Mouse (Mus musculus) liver, embryonic 14.5 days (tissue): ENCODE measurements around the gene Net1.
"Not testable (repeated sequence)": the region's sequence is repeated elsewhere in the genome, so short reads cannot be mapped to it uniquely, and the experiment has no call there.

Source experiments
- CTCF ChIP-seq: IDR thresholded peaks from 2 replicates; pipeline ENCODE4 v1.5.1; 2016; ENCODE audit warnings: antibody characterized with exemption, low read depth, control low read depth
- EP300 ChIP-seq: IDR thresholded peaks from 2 replicates; pipeline ENCODE4 v1.6.1; 2016; ENCODE audit warnings: antibody characterized with exemption, low read depth

GRCm38 (mm10) chr13:3898202-3898601 lies 19.8 kb downstream of the Net1 start:
- not testable (repeated sequence) for TF ChIP-seq CTCF, EP300
